Mouse (Mus musculus): ENCODE measurements around the gene E330021D16Rik. TPM values are rescaled to one million over a fixed set of nuclear protein-coding genes. Genes with fewer than 3 reads are reported as not detected.

Gene E330021D16Rik
- polyA plus RNA-seq, 1 experiment from 2014 or later: 0.45 TPM

DNA sequence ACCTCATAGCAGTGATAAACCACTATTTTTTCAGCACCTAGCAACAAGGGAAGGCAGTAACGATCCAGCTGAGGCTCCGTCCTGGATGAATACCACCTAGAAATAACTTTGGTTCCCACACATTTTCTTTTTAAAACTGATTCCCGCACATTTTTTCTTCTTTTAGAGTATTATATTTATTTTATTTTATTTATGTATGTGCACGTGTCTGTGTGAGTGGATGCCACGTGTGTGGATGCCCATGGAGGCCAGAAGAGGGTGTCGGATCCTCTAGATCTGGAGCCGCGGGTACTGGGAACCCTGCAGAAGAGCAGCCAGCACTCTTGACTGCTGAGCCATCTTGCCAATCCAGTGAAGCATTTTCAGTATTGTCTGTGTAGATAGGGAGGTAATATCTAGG lies 52.1 kb downstream of the E330021D16Rik start:
- no peak overlapping the region for H3K4me2 ChIP-seq (ENCODE audit: low read depth, low read length)
- 65% methylated on average over 8 of the region's 8 CpGs for WGBS (ENCODE audit: insufficient replicate concordance)
- no peaks in the 10 kb centered on the region for H3K4me1 ChIP-seq (ENCODE audit: control insufficient read depth, low read depth, low read length)
- no peak overlapping the region for H3K9ac ChIP-seq (ENCODE audit: low read depth, low read length)
- ATAC-seq (ENCODE audit: low read depth): no peak
- no peaks in the 10 kb centered on the region for H3K9me3 ChIP-seq (replicated peaks; ENCODE audit: control insufficient read depth, low read length)
- no peaks in the 10 kb centered on the region for H3K36me3 ChIP-seq (ENCODE audit: control insufficient read depth, insufficient read depth)
- no peaks in the 10 kb centered on the region for H3K27me3 ChIP-seq (ENCODE audit: control insufficient read depth, insufficient read depth, low read depth, low read length)
- H3K4me3 ChIP-seq (ENCODE audit: low read depth, low read length): no peak overlapping the region
- no peak overlapping the region for H3K27ac ChIP-seq (ENCODE audit: low read length)

DNA sequence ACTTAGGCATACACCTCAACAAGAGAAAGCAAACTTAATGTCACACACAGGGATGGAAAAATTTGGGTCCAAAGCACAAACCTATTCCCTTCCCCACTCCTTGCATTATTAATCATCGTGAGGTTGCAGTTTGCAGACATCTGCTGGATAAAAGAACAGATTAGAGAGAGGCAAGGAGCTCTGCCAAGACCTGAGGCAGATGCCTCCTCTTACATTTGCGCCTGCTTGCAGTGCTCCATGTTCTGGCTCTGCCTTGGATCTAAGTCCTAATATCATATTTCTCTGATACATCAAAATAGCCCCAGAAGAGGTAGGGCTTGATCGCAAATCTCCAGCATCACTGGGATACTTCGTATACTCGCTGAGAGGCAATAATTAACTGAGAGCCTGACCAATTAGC lies 56.9 kb downstream of the E330021D16Rik start:
- Histone ChIP-seq H3K9ac (ENCODE audit: low read depth, low read length) (no peak overlapping the region), H3K4me2 (ENCODE audit: low read depth, low read length) (no peak overlapping the region), H3K4me3 (ENCODE audit: low read depth, low read length) (no peak overlapping the region), H3K27me3 (ENCODE audit: control insufficient read depth, insufficient read depth, low read depth, low read length) (no peaks in the 10 kb centered on the region), H3K4me1 (ENCODE audit: control insufficient read depth, low read depth, low read length) (no peaks in the 10 kb centered on the region), H3K27ac (ENCODE audit: low read length) (no peak overlapping the region), H3K9me3 (replicated peaks; ENCODE audit: control insufficient read depth, low read length) (no peaks in the 10 kb centered on the region), H3K36me3 (ENCODE audit: control insufficient read depth, insufficient read depth) (no peaks in the 10 kb centered on the region)
- ATAC-seq (ENCODE audit: low read depth): no peak
- 75% methylated on average over 5 of the region's 5 CpGs for WGBS (ENCODE audit: insufficient replicate concordance)

DNA sequence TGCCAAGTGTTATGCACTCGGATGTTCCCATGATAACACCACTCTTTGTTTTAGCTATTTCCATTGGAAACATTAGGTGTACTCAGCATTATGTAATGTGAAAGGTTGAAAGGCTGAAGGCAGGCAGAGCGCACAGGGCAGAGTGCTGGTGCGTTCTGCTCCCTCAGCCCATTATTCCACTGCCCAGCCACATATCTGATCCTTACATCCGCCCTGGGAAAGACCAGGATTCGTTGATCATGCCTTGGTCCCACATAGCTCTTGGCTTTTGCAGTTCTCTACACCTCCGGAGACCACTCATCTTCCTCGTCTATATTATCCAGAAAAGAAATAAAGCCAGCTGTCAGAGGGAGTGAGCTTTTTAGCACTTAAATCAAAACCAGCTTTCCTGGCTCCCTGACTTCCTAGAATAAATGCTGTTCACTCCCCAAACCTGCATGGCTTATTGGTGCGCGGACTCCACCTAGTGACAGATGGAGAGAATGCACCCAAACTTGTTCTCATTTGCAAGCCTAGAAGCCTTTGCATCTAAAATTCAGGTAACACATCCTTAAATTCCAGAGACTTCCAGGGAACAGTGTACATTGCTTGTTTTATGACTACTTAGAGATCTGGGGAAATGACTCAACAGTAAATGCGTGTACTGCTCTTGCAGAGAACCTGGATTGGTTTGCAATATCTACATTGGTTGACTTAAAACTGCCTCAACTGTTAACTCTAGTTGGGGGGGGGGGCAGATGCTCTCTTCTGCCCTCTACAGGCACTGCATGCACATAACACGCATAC lies 61.8 kb downstream of the E330021D16Rik start:
- no peak overlapping the region for H3K27ac ChIP-seq (ENCODE audit: low read length)
- H3K4me1 ChIP-seq (ENCODE audit: control insufficient read depth, low read depth, low read length): no peaks in the 10 kb centered on the region
- no peak for ATAC-seq (ENCODE audit: low read depth)
- no peak overlapping the region for H3K4me2 ChIP-seq (ENCODE audit: low read depth, low read length)
- H3K9ac ChIP-seq (ENCODE audit: low read depth, low read length): no peak overlapping the region
- no peaks in the 10 kb centered on the region for H3K9me3 ChIP-seq (replicated peaks; ENCODE audit: control insufficient read depth, low read length)
- no peak overlapping the region for H3K4me3 ChIP-seq (ENCODE audit: low read depth, low read length)
- WGBS (ENCODE audit: insufficient replicate concordance): 36% methylated on average over 11 of the region's 11 CpGs
- H3K36me3 ChIP-seq (ENCODE audit: control insufficient read depth, insufficient read depth): no peaks in the 10 kb centered on the region
- no peaks in the 10 kb centered on the region for H3K27me3 ChIP-seq (ENCODE audit: control insufficient read depth, insufficient read depth, low read depth, low read length)

Other genes starting within 250 kb of the E330021D16Rik start
- not detected in 2 replicates for gene Grin2b, start 242.1 kb downstream of the E330021D16Rik start, polyA plus RNA-seq (2015; fragmentation: Nextera tagmentation; extraction: Ambion mirVana)
- gene Gm8994, start 88.0 kb downstream of the E330021D16Rik start, polyA plus RNA-seq (2015; fragmentation: Nextera tagmentation; extraction: Ambion mirVana): not detected in 2 replicates
- 15.9 and 18.0 TPM in 2 replicates for gene Atf7ip, start 90.6 kb upstream of the E330021D16Rik start, polyA plus RNA-seq (2015; fragmentation: Nextera tagmentation; extraction: Ambion mirVana)
- gene Plbd1, start 246.4 kb upstream of the E330021D16Rik start, polyA plus RNA-seq (2015; fragmentation: Nextera tagmentation; extraction: Ambion mirVana): 14.2 and 15.9 TPM in 2 replicates

All from liver, embryonic 16.5 days (tissue).